Mouse (Mus musculus): ENCODE results near the gene Gpr176. TPM values are rescaled to one million over a fixed set of nuclear protein-coding genes. Genes with fewer than 3 reads are reported as not detected.
A peak's percentile ranks its signal among the peaks of the same experiment; 100 is the strongest.

Gene Gpr176
- polyA plus RNA-seq, 1 experiment from 2014 or later, result 0.41 TPM

- Histone ChIP-seq H3K27ac (ENCODE audit: low read length) (no peak overlapping the region), H3K4me3 (ENCODE audit: low read depth, low read length) (no peak overlapping the region), H3K9me3 (ENCODE audit: control insufficient read depth, low read depth, low read length) (no peaks in the 10 kb centered on the region), H3K36me3 (ENCODE audit: control insufficient read depth, insufficient read depth, low read length) (peaks cover 6% of the 10 kb centered on the region; the same call in 1 of the 2 replicates), H3K4me2 (replicated peaks; ENCODE audit: low read depth, low read length) (no peak overlapping the region), H3K27me3 (ENCODE audit: control insufficient read depth, insufficient read depth, low read length) (no peaks in the 10 kb centered on the region), H3K4me1 (ENCODE audit: control insufficient read depth, insufficient read depth, low read length) (no peaks in the 10 kb centered on the region), H3K9ac (replicated peaks; ENCODE audit: low read depth, low read length) (no peak overlapping the region)
- ATAC-seq (ENCODE audit: insufficient number of reproducible peaks, insufficient read depth, low FRiP score, low read depth), result no peak
- 79% methylated on average over 4 of the region's 4 CpGs for WGBS
Observed at GRCm38 (mm10) chr2:118405568-118405967, 32.3 kb upstream of the Gpr176 start.

- Histone ChIP-seq H3K4me1 (ENCODE audit: control insufficient read depth, insufficient read depth, low read length) (no peaks in the 10 kb centered on the region), H3K27ac (ENCODE audit: low read length) (no peak overlapping the region), H3K27me3 (ENCODE audit: control insufficient read depth, insufficient read depth, low read length) (no peaks in the 10 kb centered on the region), H3K9me3 (ENCODE audit: control insufficient read depth, low read depth, low read length) (no peaks in the 10 kb centered on the region), H3K4me2 (replicated peaks; ENCODE audit: low read depth, low read length) (no peak overlapping the region), H3K4me3 (ENCODE audit: low read depth, low read length) (no peak overlapping the region), H3K9ac (replicated peaks; ENCODE audit: low read depth, low read length) (no peak overlapping the region), H3K36me3 (ENCODE audit: control insufficient read depth, insufficient read depth, low read length) (peaks cover 3% of the 10 kb centered on the region; the same call in 1 of the 2 replicates)
- WGBS, result 88% methylated on average over 5 of the region's 5 CpGs
- ATAC-seq (ENCODE audit: insufficient number of reproducible peaks, insufficient read depth, low FRiP score, low read depth), result no peak
Observed at GRCm38 (mm10) chr2:118404336-118404735, 31.1 kb upstream of the Gpr176 start.

- WGBS, result 75% methylated on average over 5 of the region's 5 CpGs
- H3K4me2 ChIP-seq (replicated peaks; ENCODE audit: low read depth, low read length), result no peak overlapping the region
Observed at GRCm38 (mm10) chr2:118401834-118402727, 28.9 kb upstream of the Gpr176 start.

GRCm38 (mm10) chr2:118399751-118400150 lies 26.5 kb upstream of the Gpr176 start:
- Histone ChIP-seq H3K36me3 (ENCODE audit: control insufficient read depth, insufficient read depth, low read length) (peaks cover 3% of the 10 kb centered on the region; the same call in 1 of the 2 replicates), H3K4me3 (ENCODE audit: low read depth, low read length) (no peak overlapping the region), H3K4me1 (ENCODE audit: control insufficient read depth, insufficient read depth, low read length) (no peaks in the 10 kb centered on the region), H3K27ac (ENCODE audit: low read length) (no peak overlapping the region), H3K4me2 (replicated peaks; ENCODE audit: low read depth, low read length) (no peak overlapping the region), H3K9ac (replicated peaks; ENCODE audit: low read depth, low read length) (no peak overlapping the region), H3K27me3 (ENCODE audit: control insufficient read depth, insufficient read depth, low read length) (no peaks in the 10 kb centered on the region), H3K9me3 (ENCODE audit: control insufficient read depth, low read depth, low read length) (no peaks in the 10 kb centered on the region)
- no peak; the same call in 1 of the 2 replicates for ATAC-seq (ENCODE audit: insufficient number of reproducible peaks, insufficient read depth, low FRiP score, low read depth)
- 86% methylated on average over 5 of the region's 5 CpGs for WGBS

More at GRCm38 (mm10) chr2:118401834-118402727, 28.9 kb upstream of the Gpr176 start:
- Histone ChIP-seq H3K9ac (replicated peaks; ENCODE audit: low read depth, low read length) (no peak overlapping the region), H3K4me3 (ENCODE audit: low read depth, low read length) (no peak overlapping the region), H3K36me3 (ENCODE audit: control insufficient read depth, insufficient read depth, low read length) (peaks cover 3% of the 10 kb centered on the region; the same call in 1 of the 2 replicates), H3K27me3 (ENCODE audit: control insufficient read depth, insufficient read depth, low read length) (no peaks in the 10 kb centered on the region), H3K27ac (ENCODE audit: low read length) (0 out of 2 replicates have a peak overlapping the region, but pooled peaks have one; percentile 12), H3K9me3 (ENCODE audit: control insufficient read depth, low read depth, low read length) (no peaks in the 10 kb centered on the region), H3K4me1 (ENCODE audit: control insufficient read depth, insufficient read depth, low read length) (no peaks in the 10 kb centered on the region)
- ATAC-seq (ENCODE audit: insufficient number of reproducible peaks, insufficient read depth, low FRiP score, low read depth), result peak; percentile 63

- Histone ChIP-seq H3K9ac (replicated peaks; ENCODE audit: low read depth, low read length) (no peak overlapping the region), H3K36me3 (ENCODE audit: control insufficient read depth, insufficient read depth, low read length) (no peaks in the 10 kb centered on the region), H3K27ac (ENCODE audit: low read length) (no peak overlapping the region), H3K4me1 (ENCODE audit: control insufficient read depth, insufficient read depth, low read length) (peaks cover 8% of the 10 kb centered on the region; the same call in 1 of the 2 replicates), H3K27me3 (ENCODE audit: control insufficient read depth, insufficient read depth, low read length) (no peaks in the 10 kb centered on the region), H3K4me3 (ENCODE audit: low read depth, low read length) (no peak overlapping the region), H3K4me2 (replicated peaks; ENCODE audit: low read depth, low read length) (no peak overlapping the region), H3K9me3 (ENCODE audit: control insufficient read depth, low read depth, low read length) (no peaks in the 10 kb centered on the region)
- WGBS, result 82% methylated on average over 5 of the region's 5 CpGs
- ATAC-seq (ENCODE audit: insufficient number of reproducible peaks, insufficient read depth, low FRiP score, low read depth), result no peak
Observed at GRCm38 (mm10) chr2:118391201-118391600, 18.0 kb upstream of the Gpr176 start.

GRCm38 (mm10) chr2:118390072-118390471 lies 16.9 kb upstream of the Gpr176 start:
- H3K27ac ChIP-seq (ENCODE audit: low read length), result no peak overlapping the region
- H3K4me3 ChIP-seq (ENCODE audit: low read depth, low read length), result no peak overlapping the region
- no peak overlapping the region for H3K9ac ChIP-seq (replicated peaks; ENCODE audit: low read depth, low read length)

GRCm38 (mm10) chr2:118389569-118389968 lies 16.4 kb upstream of the Gpr176 start:
- Histone ChIP-seq H3K27ac (ENCODE audit: low read length) (no peak overlapping the region), H3K4me1 (ENCODE audit: control insufficient read depth, insufficient read depth, low read length) (peaks cover 8% of the 10 kb centered on the region; the same call in 1 of the 2 replicates), H3K4me3 (ENCODE audit: low read depth, low read length) (peak overlapping the region; percentile 67), H3K9me3 (ENCODE audit: control insufficient read depth, low read depth, low read length) (no peaks in the 10 kb centered on the region), H3K27me3 (ENCODE audit: control insufficient read depth, insufficient read depth, low read length) (no peaks in the 10 kb centered on the region), H3K9ac (replicated peaks; ENCODE audit: low read depth, low read length) (no peak overlapping the region; the same call in 1 of the 2 replicates), H3K4me2 (replicated peaks; ENCODE audit: low read depth, low read length) (peak overlapping the region; percentile 58), H3K36me3 (ENCODE audit: control insufficient read depth, insufficient read depth, low read length) (no peaks in the 10 kb centered on the region)
- ATAC-seq (ENCODE audit: insufficient number of reproducible peaks, insufficient read depth, low FRiP score, low read depth), result no peak
- 33% methylated on average over 3 of the region's 3 CpGs for WGBS

More at GRCm38 (mm10) chr2:118390072-118390471, 16.9 kb upstream of the Gpr176 start:
- Histone ChIP-seq H3K27me3 (ENCODE audit: control insufficient read depth, insufficient read depth, low read length) (no peaks in the 10 kb centered on the region), H3K9me3 (ENCODE audit: control insufficient read depth, low read depth, low read length) (no peaks in the 10 kb centered on the region), H3K4me2 (replicated peaks; ENCODE audit: low read depth, low read length) (peak overlapping the region; percentile 58), H3K4me1 (ENCODE audit: control insufficient read depth, insufficient read depth, low read length) (peaks cover 8% of the 10 kb centered on the region; the same call in 1 of the 2 replicates), H3K36me3 (ENCODE audit: control insufficient read depth, insufficient read depth, low read length) (no peaks in the 10 kb centered on the region)
- ATAC-seq (ENCODE audit: insufficient number of reproducible peaks, insufficient read depth, low FRiP score, low read depth), result no peak
- 87% methylated on average over 5 of the region's 5 CpGs for whole genome bisulfite sequencing

- H3K27ac ChIP-seq (ENCODE audit: low read length), result peak within 1 kb of the TSS; percentile 89
- H3K9me3 ChIP-seq (ENCODE audit: control insufficient read depth, low read depth, low read length), result no peaks in the 10 kb centered on the region
- H3K9ac ChIP-seq (replicated peaks; ENCODE audit: low read depth, low read length), result peak within 1 kb of the TSS; percentile 62
- WGBS, result under 1% methylated on average over 61 of the region's 61 CpGs
- H3K36me3 ChIP-seq (ENCODE audit: control insufficient read depth, insufficient read depth, low read length), result no peaks in the 10 kb centered on the region
- H3K4me3 ChIP-seq (ENCODE audit: low read depth, low read length), result peak within 1 kb of the TSS; percentile 67
- no peaks in the 10 kb centered on the region for H3K27me3 ChIP-seq (ENCODE audit: control insufficient read depth, insufficient read depth, low read length)
- peak within 1 kb of the TSS; percentile 58 for H3K4me2 ChIP-seq (replicated peaks; ENCODE audit: low read depth, low read length)
- ATAC-seq (ENCODE audit: insufficient number of reproducible peaks, insufficient read depth, low FRiP score, low read depth), result peak; percentile 97
- H3K4me1 ChIP-seq (ENCODE audit: control insufficient read depth, insufficient read depth, low read length), result peaks cover 8% of the 10 kb centered on the region; the same call in 1 of the 2 replicates
Observed at GRCm38 (mm10) chr2:118388341-118389335, 15.4 kb upstream of the Gpr176 start, which contains the start of gene Eif2ak4. Gene Eif2ak4 (plus strand): TSS chr2:118388618.
